Mouse (Mus musculus) spleen, adult 12 weeks (tissue): ENCODE data around the gene Mgarp.
A peak's percentile ranks its signal among the peaks of the same experiment; 100 is the strongest.
"Not testable (repeated sequence)": the region's sequence is repeated elsewhere in the genome, so short reads cannot be mapped to it uniquely, and the experiment has no call there.

Source experiments
- DNase-seq: peaks from one replicate; pipeline ENCODE4 v3.0.0; 2022; ENCODE audit warnings: low spot score

Gene Mgarp

GRCm38 (mm10) chr3:51397700-51398299 lies 1.3 kb upstream of the Mgarp start:
- DNase-seq = no peak

DNA sequence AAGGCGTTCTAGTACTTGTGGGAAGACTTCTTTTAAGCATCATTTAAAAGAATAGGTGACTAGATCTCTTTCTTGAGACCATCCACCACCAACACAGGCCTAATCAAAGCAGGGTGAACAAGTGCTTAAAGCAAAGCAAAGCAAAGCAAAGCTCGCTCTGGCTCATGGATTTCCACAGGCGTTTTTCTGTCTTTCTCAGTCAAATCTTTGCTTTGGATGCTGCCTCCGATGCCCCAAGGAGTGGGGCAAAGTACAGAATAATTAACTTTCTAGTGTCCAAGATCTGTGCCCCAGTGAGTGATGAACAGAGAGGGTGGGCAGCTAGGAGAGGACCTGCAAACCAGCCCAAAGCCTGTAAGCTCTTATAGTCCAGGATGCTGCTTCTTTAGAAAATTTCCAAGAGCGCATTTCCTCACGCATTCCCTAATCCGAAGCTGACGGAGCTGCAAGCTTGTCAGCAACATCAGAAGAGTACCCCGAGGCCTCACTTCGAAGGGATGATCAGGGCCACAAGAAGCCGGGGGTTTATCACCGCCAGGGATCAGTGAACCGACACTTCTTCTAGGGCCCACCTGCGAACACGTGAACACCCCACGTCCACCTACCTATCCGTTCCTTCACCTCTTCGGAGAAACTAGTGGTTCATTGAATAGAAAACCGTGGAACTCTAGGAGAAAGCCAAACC lies 935 bp downstream of the Mgarp start:
- DNase-seq = no peak

DNA sequence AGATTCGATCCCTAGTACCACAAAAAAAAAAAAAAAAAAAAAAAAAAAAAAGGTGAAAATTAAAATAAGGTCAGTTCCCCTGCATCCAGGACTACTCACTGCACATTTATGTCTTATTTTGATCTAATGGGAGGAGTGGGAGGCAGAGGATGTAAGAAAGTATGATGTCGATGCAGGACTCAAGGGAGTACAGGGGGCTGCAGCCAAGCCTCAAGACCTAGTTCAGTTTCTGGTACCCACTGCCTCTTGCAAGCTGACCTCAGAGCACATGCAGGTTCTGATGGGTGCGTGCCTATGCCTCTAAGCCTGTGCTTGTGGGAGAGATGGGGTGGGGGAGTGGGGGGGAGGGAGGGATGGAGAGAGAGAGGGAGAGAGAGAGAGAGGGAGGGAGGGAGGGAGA lies 1.7 kb downstream of the Mgarp start:
- no peak for DNase-seq

- no peak for DNase-seq
Measured at GRCm38 (mm10) chr3:51393651-51394050, 2.9 kb downstream of the Mgarp start.

DNA sequence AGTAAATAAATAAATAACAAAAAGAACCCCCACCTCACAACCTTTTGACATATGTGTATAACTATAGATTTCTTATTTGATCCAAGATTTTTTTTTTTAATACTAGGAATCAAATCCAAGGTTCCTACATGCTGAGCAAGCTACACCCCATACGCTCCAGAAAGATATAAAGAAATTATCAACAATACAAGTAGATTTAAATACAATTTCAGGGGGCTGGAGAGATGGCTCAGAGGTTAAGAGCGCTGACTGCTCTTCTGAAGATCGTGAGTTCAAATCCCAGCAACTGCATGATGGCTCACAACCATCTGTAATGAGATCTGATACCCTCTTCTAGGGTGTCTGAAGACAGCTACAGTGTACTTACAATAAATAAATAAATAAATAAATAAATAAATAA lies 3.5 kb downstream of the Mgarp start:
- not testable (repeated sequence) for DNase-seq

DNA sequence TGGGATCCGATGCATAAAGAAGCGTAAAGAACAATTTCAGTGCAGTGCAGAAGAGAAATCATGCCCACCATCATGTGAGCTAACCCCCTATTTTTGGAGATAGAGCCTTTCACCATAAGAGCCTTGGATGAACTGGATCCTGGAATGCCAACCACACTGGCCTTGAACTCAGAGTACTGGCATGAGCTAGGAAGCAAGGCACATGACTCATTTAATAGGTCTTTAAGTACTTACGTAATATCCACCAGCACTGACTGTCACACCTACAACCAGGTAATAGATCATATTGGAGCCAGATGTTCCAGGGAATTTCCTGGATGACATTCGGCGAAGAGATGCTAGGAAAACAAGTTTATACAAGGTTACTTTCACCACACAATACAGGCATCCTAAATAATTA lies 4.9 kb downstream of the Mgarp start:
- DNase-seq = no peak

- no peak for DNase-seq
Measured at GRCm38 (mm10) chr3:51391095-51391494, 5.4 kb downstream of the Mgarp start.

GRCm38 (mm10) chr3:51388904-51389303 lies 7.6 kb downstream of the Mgarp start:
- DNase-seq = no peak

DNA sequence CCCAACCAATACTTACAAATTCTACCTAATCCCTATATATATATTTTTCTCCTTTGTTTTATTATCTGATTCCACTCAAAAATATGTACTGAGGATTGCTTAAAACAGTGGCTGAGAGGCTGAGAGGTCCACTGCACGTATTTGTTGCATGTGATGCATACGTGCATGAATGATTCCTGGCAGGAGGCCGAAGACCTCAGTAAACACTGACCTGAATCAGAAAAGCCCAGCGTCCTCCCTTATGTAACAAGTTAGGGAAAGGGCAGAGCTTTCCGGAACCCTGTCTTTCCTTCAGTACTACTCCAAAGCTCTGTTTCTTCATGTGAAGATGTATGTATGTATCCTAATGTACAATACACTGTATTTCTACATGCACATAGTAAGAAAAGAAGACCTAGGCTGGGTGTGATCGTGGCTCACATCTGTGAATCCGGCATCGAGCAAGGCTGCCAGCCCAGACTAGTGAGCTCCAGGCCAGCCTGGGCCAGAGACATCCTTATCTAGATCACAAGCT lies 8.6 kb downstream of the Mgarp start:
- DNase-seq = no peak

DNA sequence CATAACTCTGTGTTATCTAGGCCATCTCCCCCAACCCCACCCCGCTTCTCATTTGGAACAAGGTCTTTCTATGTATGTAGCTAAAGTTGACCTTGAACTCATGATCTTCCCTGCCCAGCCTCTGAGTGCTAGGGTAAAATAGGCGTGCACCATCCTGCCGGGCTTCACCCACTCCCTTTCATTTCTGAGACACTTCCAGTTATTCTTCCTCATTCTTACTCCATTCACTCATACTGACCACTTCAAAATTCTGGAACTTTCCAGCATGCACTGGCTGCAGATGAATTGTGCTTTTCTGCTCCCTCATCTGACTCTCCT lies 9.4 kb downstream of the Mgarp start:
- DNase-seq = no peak

GRCm38 (mm10) chr3:51386441-51387133 lies 10.0 kb downstream of the Mgarp start:
- DNase-seq = no peak

GRCm38 (mm10) chr3:51383409-51383808 lies 13.1 kb downstream of the Mgarp start:
- no peak for DNase-seq

DNA sequence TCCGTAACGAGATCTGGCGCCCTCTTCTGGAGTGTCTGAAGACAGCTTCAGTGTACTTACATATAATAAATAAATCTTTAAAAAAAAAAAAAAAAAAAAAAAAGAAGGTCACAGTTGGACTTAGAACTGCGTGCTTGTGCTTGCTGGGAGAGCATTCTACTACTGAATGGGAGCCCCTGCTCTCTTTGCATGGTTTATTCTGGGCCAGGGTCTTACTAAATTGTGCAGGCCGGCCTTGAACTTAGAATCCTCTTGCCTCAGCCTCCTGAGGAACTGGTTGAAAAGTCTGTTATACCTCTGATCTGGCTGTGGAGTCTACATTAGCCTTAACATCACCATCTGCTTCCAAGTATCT lies 15.9 kb downstream of the Mgarp start:
- DNase-seq = no peak

DNA sequence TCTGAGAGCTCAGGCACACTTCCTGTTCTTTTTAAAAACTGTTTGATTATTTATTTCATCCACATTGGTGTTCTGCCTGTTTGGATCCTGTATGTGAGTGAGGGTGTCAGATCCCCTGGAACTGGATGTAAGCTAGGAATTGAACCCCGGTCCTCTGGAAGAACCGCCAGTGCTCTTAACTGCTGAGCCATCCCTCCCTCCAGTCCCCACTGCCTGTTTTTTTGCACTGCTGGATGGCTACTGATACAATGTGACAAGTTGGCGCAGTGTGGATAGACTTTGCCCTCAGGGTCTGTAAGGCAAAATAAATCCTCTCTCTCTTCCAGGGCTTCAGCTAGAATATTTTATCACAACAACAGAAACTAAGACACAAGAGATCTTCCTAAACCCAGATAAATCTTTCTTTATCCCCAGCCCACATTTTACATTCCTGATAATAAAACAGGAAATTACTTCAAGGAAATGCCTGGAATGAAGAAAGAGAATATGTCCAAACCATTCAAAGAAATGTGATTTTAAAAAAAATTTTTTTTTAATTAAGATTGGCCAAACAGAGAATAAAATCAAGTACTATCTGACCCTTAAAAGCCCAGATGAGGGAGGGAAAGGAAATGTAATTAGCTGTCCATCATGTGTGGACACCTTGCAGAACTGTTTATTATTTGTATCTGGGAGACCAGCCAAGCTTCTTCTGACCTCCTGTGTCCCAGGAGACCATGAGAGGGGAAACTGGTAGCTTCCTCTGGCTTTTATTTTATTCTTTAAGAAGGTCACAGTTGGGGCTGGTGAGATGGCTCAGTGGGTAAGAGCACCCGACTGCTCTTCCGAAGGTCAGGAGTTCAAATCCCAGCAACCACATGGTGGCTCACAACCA lies 16.5 kb downstream of the Mgarp start:
- no peak for DNase-seq

DNA sequence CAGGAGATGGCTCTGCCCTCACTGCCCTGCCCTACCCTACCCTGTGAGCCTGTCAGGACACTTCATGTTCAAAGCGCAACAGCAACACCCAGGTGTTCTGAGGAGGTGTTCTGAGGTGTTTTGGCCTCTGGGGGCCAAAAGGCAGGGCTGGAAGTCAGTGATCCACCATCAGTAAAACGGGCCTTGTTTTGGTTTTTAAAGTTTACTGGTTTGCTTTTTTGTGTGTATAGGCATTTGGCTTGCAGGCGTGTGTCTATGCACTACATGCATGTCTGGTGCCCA lies 17.9 kb downstream of the Mgarp start:
- no peak for DNase-seq

GRCm38 (mm10) chr3:51377878-51378664 lies 18.5 kb downstream of the Mgarp start:
- no peak for DNase-seq

- DNase-seq = peak; percentile 41
Measured at GRCm38 (mm10) chr3:51375307-51376265, 21.0 kb downstream of the Mgarp start.

DNA sequence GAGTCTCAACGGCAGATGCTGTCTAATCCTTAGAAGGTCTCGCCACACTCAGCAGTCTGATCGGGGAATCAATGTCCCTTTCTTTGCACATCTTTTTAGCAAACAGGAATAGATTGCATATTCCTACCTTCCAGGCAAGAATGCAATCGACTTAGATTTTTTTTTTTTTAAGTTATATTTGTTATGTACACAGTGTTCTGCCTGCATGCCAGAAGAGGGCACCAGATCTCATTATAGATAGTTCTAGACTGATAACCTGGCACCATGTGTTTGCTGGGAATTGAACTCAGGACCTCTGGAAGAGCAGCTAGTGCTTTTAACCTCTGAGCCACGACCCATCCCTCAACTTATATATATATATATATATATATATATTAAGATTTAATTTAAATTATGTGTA lies 23.0 kb downstream of the Mgarp start:
- DNase-seq = no peak

- DNase-seq = no peak
Measured at GRCm38 (mm10) chr3:51372883-51373282, 23.7 kb downstream of the Mgarp start.

DNA sequence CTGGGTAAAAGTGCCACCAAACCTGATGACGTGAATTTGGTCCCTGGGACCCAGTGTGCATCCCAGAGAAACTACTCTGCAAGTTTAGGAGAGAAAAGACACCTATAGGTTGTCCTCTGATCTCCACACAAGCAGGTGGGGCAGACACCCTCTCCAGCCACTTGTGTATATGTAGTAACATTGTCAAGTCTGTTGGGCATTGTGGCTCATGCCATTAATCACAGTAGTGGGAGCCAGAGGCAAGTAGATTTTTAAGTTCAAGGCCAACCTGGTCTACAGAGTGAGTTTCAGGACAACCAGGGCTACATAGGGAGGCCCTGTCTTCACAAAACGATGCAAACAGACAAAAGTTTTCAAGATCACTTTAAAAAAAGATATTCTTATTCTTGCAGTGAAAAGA lies 24.7 kb downstream of the Mgarp start:
- no peak for DNase-seq

GRCm38 (mm10) chr3:51368011-51368410 lies 28.5 kb downstream of the Mgarp start:
- DNase-seq = no peak
